Mouse (Mus musculus): Measurements from ENCODE around the gene Mad2l1bp. TPM values are rescaled to one million over a fixed set of nuclear protein-coding genes. Genes with fewer than 3 reads are reported as not detected.

The Mad2l1bp gene
- polyA plus RNA-seq, 1 experiment from 2014 or later, result 36.0 TPM

GRCm38 (mm10) chr17:46139872-46140271 is 13.5 kb downstream of the Mad2l1bp start:
- Histone ChIP-seq H3K4me3 (ENCODE audit: low read depth, low read length) (no peak overlapping the region), H3K9ac (ENCODE audit: low read length) (no peak overlapping the region), H3K9me3 (ENCODE audit: control insufficient read depth, low read length) (no peaks in the 10 kb centered on the region), H3K4me2 (ENCODE audit: low read depth) (no peak overlapping the region), H3K4me1 (ENCODE audit: control insufficient read depth, insufficient read depth, low read length) (peaks cover 7% of the 10 kb centered on the region; the same call in 1 of the 2 replicates), H3K36me3 (ENCODE audit: control insufficient read depth, insufficient read depth, low read length) (no peaks in the 10 kb centered on the region), H3K27ac (ENCODE audit: low read depth, low read length) (no peak overlapping the region), H3K27me3 (ENCODE audit: control insufficient read depth, insufficient read depth, low read length) (no peaks in the 10 kb centered on the region)
- DNase-seq (ENCODE audit: low spot score) (no peak), ATAC-seq (ENCODE audit: insufficient read depth, low FRiP score, low TSS enrichment) (no peak)
- WGBS, result 91% methylated on average over 3 of the region's 3 CpGs

- no peak overlapping the region for H3K9ac ChIP-seq (ENCODE audit: low read length)
- no peaks in the 10 kb centered on the region for H3K27me3 ChIP-seq (ENCODE audit: control insufficient read depth, insufficient read depth, low read length)
- H3K4me1 ChIP-seq (ENCODE audit: control insufficient read depth, insufficient read depth, low read length), result peaks cover 3% of the 10 kb centered on the region; the same call in 1 of the 2 replicates
- 86% methylated on average over 8 of the region's 8 CpGs for WGBS
- no peaks in the 10 kb centered on the region for H3K36me3 ChIP-seq (ENCODE audit: control insufficient read depth, insufficient read depth, low read length)
- H3K27ac ChIP-seq (ENCODE audit: low read depth, low read length), result no peak overlapping the region
- ATAC-seq (ENCODE audit: insufficient read depth, low FRiP score, low TSS enrichment) (no peak), DNase-seq (ENCODE audit: low spot score) (no peak)
- no peak overlapping the region for H3K4me2 ChIP-seq (ENCODE audit: low read depth)
- H3K9me3 ChIP-seq (ENCODE audit: control insufficient read depth, low read length), result no peaks in the 10 kb centered on the region
- no peak overlapping the region for H3K4me3 ChIP-seq (ENCODE audit: low read depth, low read length)
Observed at GRCm38 (mm10) chr17:46138563-46139236, 14.7 kb downstream of the Mad2l1bp start.

GRCm38 (mm10) chr17:46132862-46133261 is 20.5 kb downstream of the Mad2l1bp start:
- Histone ChIP-seq H3K27ac (ENCODE audit: low read depth, low read length) (no peak overlapping the region), H3K36me3 (ENCODE audit: control insufficient read depth, insufficient read depth, low read length) (peaks cover 10% of the 10 kb centered on the region; the same call in 1 of the 2 replicates), H3K9me3 (ENCODE audit: control insufficient read depth, low read length) (no peaks in the 10 kb centered on the region), H3K9ac (ENCODE audit: low read length) (no peak overlapping the region), H3K4me3 (ENCODE audit: low read depth, low read length) (no peak overlapping the region), H3K27me3 (ENCODE audit: control insufficient read depth, insufficient read depth, low read length) (no peaks in the 10 kb centered on the region), H3K4me2 (ENCODE audit: low read depth) (no peak overlapping the region), H3K4me1 (ENCODE audit: control insufficient read depth, insufficient read depth, low read length) (no peaks in the 10 kb centered on the region)
- DNase-seq (ENCODE audit: low spot score) (no peak), ATAC-seq (ENCODE audit: insufficient read depth, low FRiP score, low TSS enrichment) (no peak)
- 83% methylated on average over 8 of the region's 8 CpGs for WGBS

GRCm38 (mm10) chr17:46132058-46132718 is 21.2 kb downstream of the Mad2l1bp start:
- H3K4me2 ChIP-seq (ENCODE audit: low read depth), result no peak overlapping the region
- 18% methylated on average over 12 of the region's 12 CpGs for WGBS
- no peak overlapping the region for H3K4me3 ChIP-seq (ENCODE audit: low read depth, low read length)
- ATAC-seq (ENCODE audit: insufficient read depth, low FRiP score, low TSS enrichment) (peak; percentile 31; the same call in 1 of the 2 replicates), DNase-seq (ENCODE audit: low spot score) (peak; percentile 82)
- H3K9ac ChIP-seq (ENCODE audit: low read length), result no peak overlapping the region
- no peaks in the 10 kb centered on the region for H3K4me1 ChIP-seq (ENCODE audit: control insufficient read depth, insufficient read depth, low read length)
- H3K27me3 ChIP-seq (ENCODE audit: control insufficient read depth, insufficient read depth, low read length), result no peaks in the 10 kb centered on the region
- no peak overlapping the region for H3K27ac ChIP-seq (ENCODE audit: low read depth, low read length)
- peaks cover 10% of the 10 kb centered on the region; the same call in 1 of the 2 replicates for H3K36me3 ChIP-seq (ENCODE audit: control insufficient read depth, insufficient read depth, low read length)
- H3K9me3 ChIP-seq (ENCODE audit: control insufficient read depth, low read length), result no peaks in the 10 kb centered on the region

DNA sequence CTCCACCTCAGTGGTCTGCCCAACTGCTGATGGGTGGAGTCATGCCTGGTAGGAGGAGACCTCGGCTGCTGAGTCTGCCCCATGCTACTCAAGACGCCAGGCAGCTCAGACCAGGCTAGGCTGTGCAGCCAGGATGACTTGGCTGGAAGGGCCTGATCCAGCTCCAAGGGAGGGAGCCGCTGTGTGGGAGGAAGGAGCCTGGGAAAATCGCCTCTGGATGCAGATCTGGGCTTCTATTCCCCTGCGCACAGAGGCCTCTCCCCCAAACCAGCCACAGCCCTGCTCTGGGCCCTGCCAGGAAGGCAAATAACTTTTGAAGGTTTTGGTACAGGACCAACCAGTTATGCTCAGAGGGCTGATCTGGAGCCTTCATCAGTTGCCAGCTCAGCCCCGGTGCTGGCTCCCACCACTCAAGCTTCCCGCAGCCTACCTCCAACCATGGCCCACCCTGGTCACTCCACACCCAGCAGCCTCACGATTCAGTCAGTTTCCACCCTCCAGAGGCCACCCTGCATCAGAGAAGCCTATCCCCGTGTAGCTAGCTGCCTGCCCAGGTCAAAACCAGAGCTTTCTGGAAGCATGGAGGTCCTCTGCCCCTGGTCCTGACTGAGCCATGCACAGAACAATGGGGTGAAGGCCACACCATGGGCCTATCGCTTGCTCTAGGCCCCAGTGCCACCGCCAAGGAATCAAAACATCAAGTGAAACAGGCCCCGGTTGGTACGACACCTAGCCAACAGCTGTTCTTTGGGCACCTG is 23.4 kb downstream of the Mad2l1bp start:
- Histone ChIP-seq H3K27ac (ENCODE audit: low read depth, low read length) (no peak overlapping the region), H3K4me1 (ENCODE audit: control insufficient read depth, insufficient read depth, low read length) (no peaks in the 10 kb centered on the region), H3K27me3 (ENCODE audit: control insufficient read depth, insufficient read depth, low read length) (no peaks in the 10 kb centered on the region), H3K9ac (ENCODE audit: low read length) (no peak overlapping the region), H3K4me3 (ENCODE audit: low read depth, low read length) (no peak overlapping the region), H3K9me3 (ENCODE audit: control insufficient read depth, low read length) (no peaks in the 10 kb centered on the region), H3K4me2 (ENCODE audit: low read depth) (no peak overlapping the region), H3K36me3 (ENCODE audit: control insufficient read depth, insufficient read depth, low read length) (peaks cover 18% of the 10 kb centered on the region; the same call in 1 of the 2 replicates)
- WGBS, result 80% methylated on average over 13 of the region's 13 CpGs
- ATAC-seq (ENCODE audit: insufficient read depth, low FRiP score, low TSS enrichment), result no peak
- DNase-seq (ENCODE audit: low spot score), result no peak

- ATAC-seq (ENCODE audit: insufficient read depth, low FRiP score, low TSS enrichment), result no peak
- H3K9ac ChIP-seq (ENCODE audit: low read length), result no peak overlapping the region
- H3K27ac ChIP-seq (ENCODE audit: low read depth, low read length), result no peak overlapping the region
- H3K27me3 ChIP-seq (ENCODE audit: control insufficient read depth, insufficient read depth, low read length), result no peaks in the 10 kb centered on the region
- H3K36me3 ChIP-seq (ENCODE audit: control insufficient read depth, insufficient read depth, low read length), result peaks cover 25% of the 10 kb centered on the region
- no peaks in the 10 kb centered on the region for H3K9me3 ChIP-seq (ENCODE audit: control insufficient read depth, low read length)
- H3K4me1 ChIP-seq (ENCODE audit: control insufficient read depth, insufficient read depth, low read length), result no peaks in the 10 kb centered on the region
- no peak for DNase-seq (ENCODE audit: low spot score)
- H3K4me2 ChIP-seq (ENCODE audit: low read depth), result no peak overlapping the region
- H3K4me3 ChIP-seq (ENCODE audit: low read depth, low read length), result no peak overlapping the region
- 82% methylated on average over 6 of the region's 6 CpGs for WGBS
Observed at GRCm38 (mm10) chr17:46127814-46128493, 25.4 kb downstream of the Mad2l1bp start.

- H3K4me1 ChIP-seq (ENCODE audit: control insufficient read depth, insufficient read depth, low read length), result no peaks in the 10 kb centered on the region
- no peak overlapping the region for H3K27ac ChIP-seq (ENCODE audit: low read depth, low read length)
- H3K4me3 ChIP-seq (ENCODE audit: low read depth, low read length), result no peak overlapping the region
- H3K36me3 ChIP-seq (ENCODE audit: control insufficient read depth, insufficient read depth, low read length), result peaks cover 30% of the 10 kb centered on the region
- H3K27me3 ChIP-seq (ENCODE audit: control insufficient read depth, insufficient read depth, low read length), result no peaks in the 10 kb centered on the region
- DNase-seq (ENCODE audit: low spot score) (no peak), ATAC-seq (ENCODE audit: insufficient read depth, low FRiP score, low TSS enrichment) (no peak)
- no peak overlapping the region for H3K9ac ChIP-seq (ENCODE audit: low read length)
- 75% methylated on average over 6 of the region's 6 CpGs for WGBS
- no peaks in the 10 kb centered on the region for H3K9me3 ChIP-seq (ENCODE audit: control insufficient read depth, low read length)
- no peak overlapping the region for H3K4me2 ChIP-seq (ENCODE audit: low read depth)
Observed at GRCm38 (mm10) chr17:46126608-46127007, 26.7 kb downstream of the Mad2l1bp start.

DNA sequence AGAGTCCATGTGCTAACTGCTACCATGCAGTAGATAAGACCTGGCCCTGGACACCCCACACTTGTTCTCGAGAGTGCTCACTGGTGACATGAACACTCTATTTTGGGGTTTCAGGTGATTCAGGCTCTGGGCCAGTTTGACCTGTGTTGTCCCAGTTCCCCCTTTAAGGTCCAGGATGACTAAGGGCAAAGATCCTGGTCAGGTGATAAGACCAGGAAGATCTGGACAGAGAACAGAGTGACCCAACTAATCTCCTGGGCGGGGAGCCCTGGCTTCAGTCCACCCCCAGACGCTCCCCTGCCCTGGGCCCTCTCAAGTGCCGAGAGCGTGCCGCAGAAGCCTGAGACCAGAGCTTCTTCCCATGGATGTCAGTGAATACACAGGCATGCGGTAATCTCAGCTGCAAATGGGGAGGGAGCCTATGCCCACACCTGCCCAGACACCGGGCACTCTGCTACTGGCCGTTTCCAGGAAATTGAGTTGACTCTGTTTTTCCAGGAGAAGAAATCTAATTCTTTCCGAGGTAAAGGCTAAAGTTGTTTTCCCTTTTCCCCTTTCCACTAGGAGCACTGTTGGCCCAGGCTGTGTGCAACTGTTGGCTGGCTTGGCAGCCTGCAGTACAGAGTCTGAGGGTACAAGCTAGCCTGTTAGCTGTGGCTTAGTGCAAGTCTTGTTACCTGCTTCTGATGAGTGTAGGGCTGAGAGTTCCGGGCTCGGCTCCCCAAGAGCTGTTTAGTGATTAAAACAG is 29.2 kb downstream of the Mad2l1bp start:
- Histone ChIP-seq H3K27me3 (ENCODE audit: control insufficient read depth, insufficient read depth, low read length) (no peaks in the 10 kb centered on the region), H3K9ac (ENCODE audit: low read length) (no peak overlapping the region), H3K27ac (ENCODE audit: low read depth, low read length) (no peak overlapping the region), H3K4me2 (ENCODE audit: low read depth) (no peak overlapping the region), H3K36me3 (ENCODE audit: control insufficient read depth, insufficient read depth, low read length) (peaks cover 30% of the 10 kb centered on the region), H3K4me3 (ENCODE audit: low read depth, low read length) (no peak overlapping the region), H3K9me3 (ENCODE audit: control insufficient read depth, low read length) (no peaks in the 10 kb centered on the region), H3K4me1 (ENCODE audit: control insufficient read depth, insufficient read depth, low read length) (no peaks in the 10 kb centered on the region)
- ATAC-seq (ENCODE audit: insufficient read depth, low FRiP score, low TSS enrichment) (no peak), DNase-seq (ENCODE audit: low spot score) (no peak)
- 90% methylated on average over 12 of the region's 12 CpGs for WGBS
